Mouse (Mus musculus) heart, postnatal 0 days (tissue): ENCODE measurements around the gene Gm20605. TPM values are rescaled to one million over a fixed set of nuclear protein-coding genes. Genes with fewer than 3 reads are reported as not detected.
A peak's percentile ranks its signal among the peaks of the same experiment; 100 is the strongest.

Source experiments
- ATAC-seq: fragments of 200-750 bp; cut with Nextera tagmentation; 2 replicates; pipeline ENCODE4 v1.8.0; 2017; ENCODE audit warnings: low read depth, moderate number of reproducible peaks, moderate library complexity; ENCODE audit not compliant: insufficient read depth
- DNase-seq: peaks from one replicate; pipeline ENCODE4 v3.0.0-alpha.2; 2016; ENCODE audit warnings: low spot score
- H3K27ac ChIP-seq: fragments of 300-500 bp; sonication (generic); 2 replicates; pipeline ENCODE4 v1.5.1; 2014; ENCODE audit warnings: low read depth, mild to moderate bottlenecking
- H3K27me3 ChIP-seq: fragments of 300-500 bp; sonication (generic); 2 replicates; pipeline ENCODE4 v1.6.1; 2014; ENCODE audit warnings: low read length, mixed read lengths; ENCODE audit not compliant: control insufficient read depth, insufficient read depth
- H3K36me3 ChIP-seq: fragments of 300-500 bp; sonication (generic); replicated peaks from 2 replicates; pipeline ENCODE4 v1.6.1; 2014; ENCODE audit warnings: low read length, mixed read lengths; ENCODE audit not compliant: control insufficient read depth, insufficient read depth
- H3K4me1 ChIP-seq: fragments of 300-500 bp; sonication (generic); 2 replicates; pipeline ENCODE4 v1.6.1; 2014; ENCODE audit warnings: antibody characterized with exemption; ENCODE audit not compliant: control insufficient read depth, insufficient read depth
- H3K4me2 ChIP-seq: fragments of 300-500 bp; sonication (generic); 2 replicates; pipeline ENCODE4 v1.6.1; 2014; ENCODE audit warnings: low read depth, mild to moderate bottlenecking, low read length, moderate library complexity
- H3K4me3 ChIP-seq: fragments of 300-500 bp; sonication (generic); 2 replicates; pipeline ENCODE4 v1.5.1; 2014; ENCODE audit warnings: low read depth, low read length
- H3K9ac ChIP-seq: fragments of 300-500 bp; sonication (generic); replicated peaks from 2 replicates; pipeline ENCODE4 v1.6.1; 2014; ENCODE audit warnings: low read depth, low read length, mixed read lengths
- H3K9me3 ChIP-seq: fragments of 300-500 bp; sonication (generic); replicated peaks from 2 replicates; pipeline ENCODE4 v1.6.1; 2016; ENCODE audit warnings: low read length; ENCODE audit not compliant: control insufficient read depth
- CTCF ChIP-seq: IDR thresholded peaks from 2 replicates; pipeline ENCODE4 v1.5.1; 2016; ENCODE audit warnings: antibody characterized with exemption, control low read depth, low read depth
- EP300 ChIP-seq: IDR thresholded peaks from 2 replicates; pipeline ENCODE4 v1.6.1; 2016; ENCODE audit warnings: antibody characterized with exemption, low read depth
- WGBS: fragments of 180-500 bp; shearing (Covaris S2); extraction: QIAGEN DNeasy Blood & Tissue Kit; methylation state at CpG from one replicate; pipeline ENCODE4 v1.1.7; 2014; 5-methylcytosine and 5-hydroxymethylcytosine counted together
- polyA plus RNA-seq: library from polyadenylated mRNA; unstranded; fragments of >200 nt; fragmentation: Nextera tagmentation; extraction: Ambion mirVana; gene quantifications from 2 replicates; pipeline ENCODE4 v1.2.1, GENCODE M21; 2015
- total RNA-seq: library from RNA; depleted of rRNA; stranded (reverse); fragments of >200 nt; gene quantifications from 2 replicates; pipeline ENCODE4 v1.2.3, GENCODE M21; 2014; ENCODE audit warnings: low replicate concordance

Gm20605 gene
- total and polyA plus RNA-seq, 2 experiments from 2014 or later = 1.6 to 2.5 TPM

DNA sequence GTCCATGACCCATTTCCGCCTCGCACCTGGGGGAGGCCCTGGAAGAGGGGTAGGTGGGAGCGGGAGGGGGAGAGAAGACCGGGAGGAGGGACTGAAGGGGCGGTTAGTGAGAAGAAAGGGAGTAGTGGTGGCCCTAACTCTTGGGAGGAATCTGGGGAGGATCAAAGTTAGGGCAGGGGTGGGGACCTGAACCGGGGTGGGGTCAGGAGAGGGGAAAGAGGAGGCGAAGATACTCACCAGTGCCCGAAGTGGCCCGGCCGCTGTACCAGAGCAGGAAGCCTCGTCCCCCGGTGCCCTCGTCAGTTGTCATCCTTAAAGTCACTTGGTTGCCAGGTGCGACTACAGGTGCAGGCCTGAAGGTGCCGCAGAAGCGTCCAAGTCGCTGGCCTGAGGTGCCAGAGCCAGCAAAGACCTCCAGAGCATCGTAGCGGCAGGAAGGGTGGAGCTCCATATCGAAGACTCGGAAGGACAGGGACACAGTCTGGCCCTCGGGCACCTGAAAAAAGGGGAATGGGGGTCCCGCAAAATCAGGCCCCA, 20.3 kb upstream of the Gm20605 start:
- Histone ChIP-seq H3K4me1 (peaks cover 31% of the 10 kb centered on the region), H3K9ac (peak overlapping the region; percentile 4; the same call in 1 of the 2 replicates), H3K4me2 (0 out of 2 replicates have a peak overlapping the region, but pooled peaks have one; percentile 7), H3K27me3 (no peaks in the 10 kb centered on the region), H3K36me3 (peaks cover 27% of the 10 kb centered on the region), H3K27ac (no peak overlapping the region), H3K4me3 (no peak overlapping the region), H3K9me3 (no peaks in the 10 kb centered on the region)
- ATAC-seq = no peak
- DNase-seq = no peak
- WGBS = 37% methylated on average over 22 of the region's 23 CpGs
- no peak for TF ChIP-seq CTCF
- no peak for TF ChIP-seq EP300

DNA sequence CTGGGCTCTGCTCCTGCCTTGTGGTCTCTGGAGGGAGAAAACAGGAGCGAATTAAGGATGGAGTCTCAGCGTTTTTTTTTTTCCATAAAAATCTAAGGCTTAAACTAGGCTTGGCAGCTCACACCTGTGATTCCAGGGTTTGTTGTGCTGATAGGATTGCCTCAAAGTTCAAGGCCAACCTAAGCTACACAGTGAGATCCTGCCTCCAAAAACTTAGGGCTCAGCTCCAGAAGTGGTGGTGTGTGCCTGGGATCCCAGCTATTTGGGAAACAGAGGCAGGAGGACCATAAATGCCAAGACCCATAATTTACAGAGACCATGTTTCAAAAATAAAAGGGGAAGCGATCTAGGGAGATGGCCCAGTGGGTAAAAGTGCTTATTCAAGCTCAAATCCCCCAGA, 19.7 kb upstream of the Gm20605 start:
- Histone ChIP-seq H3K27me3 (no peaks in the 10 kb centered on the region), H3K9me3 (no peaks in the 10 kb centered on the region), H3K36me3 (peaks cover 27% of the 10 kb centered on the region), H3K9ac (no peak overlapping the region), H3K4me1 (peaks cover 31% of the 10 kb centered on the region), H3K4me2 (no peak overlapping the region), H3K27ac (no peak overlapping the region), H3K4me3 (no peak overlapping the region)
- 71% methylated on average over 3 of the region's 3 CpGs for WGBS
- ATAC-seq (no peak), DNase-seq (no peak)
- TF ChIP-seq EP300 (no peak), CTCF (no peak)

DNA sequence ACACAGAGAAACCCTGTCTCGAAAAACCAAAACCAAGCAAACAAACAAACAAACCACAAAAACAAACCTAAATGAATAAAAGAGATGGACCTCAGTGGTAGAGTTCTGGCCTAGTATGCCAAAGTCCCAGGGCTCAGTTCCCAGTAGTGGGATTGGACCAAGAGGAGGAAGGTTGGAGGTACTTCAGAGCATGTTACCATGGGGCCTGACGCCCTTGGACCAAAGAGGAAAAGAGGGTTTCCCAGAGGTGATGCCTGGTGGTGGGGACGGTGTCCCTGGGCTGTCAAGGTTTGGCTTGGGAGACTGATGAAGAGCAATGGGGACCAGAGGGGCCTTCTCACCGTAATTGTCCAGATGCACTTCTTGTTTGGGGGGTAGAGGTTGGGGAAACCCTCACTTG, 18.9 kb upstream of the Gm20605 start:
- no peak for DNase-seq
- ATAC-seq = no peak
- H3K9me3 ChIP-seq = no peaks in the 10 kb centered on the region
- 0 out of 2 replicates have a peak overlapping the region, but pooled peaks have one; percentile 51 for H3K9ac ChIP-seq
- peaks cover 24% of the 10 kb centered on the region for H3K36me3 ChIP-seq
- TF ChIP-seq EP300 (no peak), CTCF (no peak)
- 55% methylated on average over 4 of the region's 4 CpGs for WGBS
- H3K27ac ChIP-seq = peak overlapping the region; percentile 92
- no peaks in the 10 kb centered on the region for H3K27me3 ChIP-seq
- H3K4me3 ChIP-seq = peak overlapping the region; percentile 35
- H3K4me2 ChIP-seq = peak overlapping the region; percentile 53
- H3K4me1 ChIP-seq = peaks cover 31% of the 10 kb centered on the region

DNA sequence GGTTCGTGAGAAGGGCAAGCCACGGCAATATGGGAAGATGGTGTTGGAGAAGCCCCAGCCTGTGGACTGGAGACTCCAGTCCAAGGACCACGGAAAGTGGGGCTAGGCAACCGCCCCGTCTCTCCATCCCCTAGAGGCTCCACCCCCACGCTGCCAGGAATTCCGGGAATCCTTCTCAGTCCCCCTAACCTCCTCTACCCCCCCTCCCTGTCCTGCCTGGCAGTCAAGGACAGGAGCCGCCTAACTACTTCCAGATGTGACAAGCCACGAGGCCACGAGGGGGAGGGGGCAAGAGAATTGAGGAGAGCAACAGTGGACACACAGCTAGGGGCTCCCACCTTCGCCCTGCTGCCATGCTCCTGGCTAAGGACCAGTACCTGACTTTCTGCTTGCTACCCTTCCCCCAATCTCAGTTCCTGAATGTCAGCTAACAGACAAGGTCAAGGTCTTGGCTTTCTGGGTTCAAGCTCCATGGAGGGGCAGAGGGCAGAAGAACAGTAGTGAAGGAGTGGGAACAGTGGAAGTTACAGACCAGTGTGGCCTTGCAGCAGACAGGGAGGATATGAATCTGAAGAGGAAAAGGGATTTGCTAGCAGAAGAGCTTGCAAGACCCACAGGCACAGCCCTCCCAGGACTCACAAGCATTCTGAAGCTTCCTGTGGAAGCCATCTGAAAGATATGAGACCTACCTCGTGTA, 18.3 kb upstream of the Gm20605 start:
- peaks cover 31% of the 10 kb centered on the region for H3K4me1 ChIP-seq
- WGBS = 8% methylated on average over 12 of the region's 12 CpGs

DNA sequence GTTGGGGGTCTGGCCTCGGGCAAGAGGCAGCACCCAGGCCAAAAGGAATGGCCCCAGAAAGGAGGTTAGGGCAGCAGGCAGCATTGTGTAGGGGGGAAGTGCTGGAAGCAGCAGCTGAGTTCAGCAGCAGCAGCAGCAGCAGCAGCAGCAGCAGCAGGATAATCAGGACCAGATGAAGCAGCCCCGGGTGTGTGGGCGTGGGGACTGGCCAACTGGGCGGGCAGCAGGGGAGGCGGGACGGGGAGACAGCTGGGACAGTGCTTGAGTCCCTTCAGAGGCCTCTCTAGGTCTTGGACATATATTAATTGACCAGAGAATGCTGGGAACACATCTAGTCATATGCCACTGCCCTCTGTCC, 17.8 kb upstream of the Gm20605 start:
- H3K27me3 ChIP-seq = no peaks in the 10 kb centered on the region
- H3K4me3 ChIP-seq = peak overlapping the region; percentile 35
- TF ChIP-seq CTCF = no peak
- TF ChIP-seq EP300 = no peak
- peak overlapping the region; percentile 51 for H3K9ac ChIP-seq
- H3K9me3 ChIP-seq = no peaks in the 10 kb centered on the region
- peaks cover 31% of the 10 kb centered on the region for H3K4me1 ChIP-seq
- peak overlapping the region; percentile 92 for H3K27ac ChIP-seq
- ATAC-seq = peak; percentile 61
- WGBS = 6% methylated on average over 6 of the region's 6 CpGs
- H3K36me3 ChIP-seq = peaks cover 12% of the 10 kb centered on the region
- peak; percentile 55 for DNase-seq
- peak overlapping the region; percentile 53 for H3K4me2 ChIP-seq

More for the DNA sequence above, 18.3 kb upstream of the Gm20605 start:
- ATAC-seq = peak; percentile 79
- Histone ChIP-seq H3K27me3 (no peaks in the 10 kb centered on the region), H3K36me3 (peaks cover 17% of the 10 kb centered on the region), H3K4me2 (peak overlapping the region; percentile 53), H3K4me3 (peak overlapping the region; percentile 35), H3K27ac (peak overlapping the region; percentile 92), H3K9me3 (no peaks in the 10 kb centered on the region), H3K9ac (peak overlapping the region; percentile 51)
- TF ChIP-seq EP300 = 0 out of 2 replicates have a peak, but pooled peaks have one; percentile 55
- TF ChIP-seq CTCF = 0 out of 2 replicates have a peak, but pooled peaks have one; percentile 9
- peak; percentile 85 for DNase-seq
